Mouse (Mus musculus) brain, embryonic 14.5 days (tissue): ENCODE data around the gene Ibsp.
A peak's percentile ranks its signal among the peaks of the same experiment; 100 is the strongest.

Experiments used
- CTCF ChIP-seq: fragments of 200-500 bp; IDR thresholded peaks from 2 replicates; pipeline ENCODE4 v1.5.1; 2012; ENCODE audit warnings: inconsistent platforms, mild to moderate bottlenecking, moderate library complexity, borderline replicate concordance; ENCODE audit not compliant: insufficient read depth, insufficient read length; ENCODE audit errors: extremely low read depth
- POLR2A ChIP-seq: fragments of 200-500 bp; IDR thresholded peaks from 2 replicates; pipeline ENCODE4 v1.6.1; 2012; ENCODE audit warnings: mild to moderate bottlenecking, inconsistent platforms, borderline replicate concordance; ENCODE audit not compliant: poor library complexity, insufficient read depth, insufficient read length, severe bottlenecking; ENCODE audit errors: extremely low read depth

GRCm38 (mm10) chr5:104342881-104343280 lies 43.9 kb downstream of the Ibsp start:
- TF ChIP-seq CTCF (peak; percentile 1; the same call in 1 of the 2 replicates), POLR2A (no peak)
